ENCODE assay signal across 11 mouse cellular contexts in the genomic region with DNA sequence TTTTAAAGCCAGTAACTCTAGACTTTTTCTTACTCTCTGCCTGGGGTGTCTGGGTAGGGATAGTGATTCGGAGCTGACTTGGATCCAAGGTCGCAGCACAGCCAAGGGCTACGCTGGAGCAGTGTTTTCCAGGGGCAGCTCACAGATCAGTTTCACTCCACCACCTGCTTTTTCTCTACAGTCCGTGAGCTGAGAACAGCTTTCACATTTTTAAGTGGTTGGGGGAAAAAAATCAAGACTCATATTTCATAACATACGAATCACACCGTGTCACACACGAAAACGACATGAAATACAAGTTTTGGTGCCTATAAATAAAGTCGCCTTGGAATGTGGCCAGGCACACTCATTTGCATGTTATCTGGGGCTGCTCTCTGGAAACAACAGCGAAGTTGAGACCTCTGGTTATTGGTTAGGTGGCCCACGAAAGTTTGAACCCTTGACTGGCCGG.
DNase-seq lines count a peak whose midpoint lies in the region; ATAC-seq and TF ChIP-seq lines count a peak whose summit lies in the region.
"Had no signal": no experiment of that assay in that cellular context is flagged by ENCODE, and none has a peak within 500 bp of the region (broad histone marks: within the 10 kb centered on the region; RNA-seq: fewer than 3 reads in every experiment).

No protein-coding gene starts in this region.

- ATAC-seq in heart, postnatal 0 days (ENCODE audit: insufficient read depth, low read depth): peak; percentile 51
- no peak for ATAC-seq in stomach, postnatal 0 days (ENCODE audit: low FRiP score, low TSS enrichment)
- ATAC-seq in megakaryocyte-erythroid progenitor cell, adult 5-6 weeks (replicated peaks; ENCODE audit: low FRiP score, low TSS enrichment, poor library complexity, severe bottlenecking): no peak
- ATAC-seq: hindbrain, postnatal 0 days had no signal

- peaks cover 10% of the 10 kb centered on the region; the same call in 1 of the 2 replicates for H3K4me1 ChIP-seq in heart, postnatal 0 days (ENCODE audit: control insufficient read depth, insufficient read depth)
- peaks cover 2% of the 10 kb centered on the region; the same call in 1 of the 2 replicates for H3K4me1 ChIP-seq in stomach, postnatal 0 days (replicated peaks; ENCODE audit: control insufficient read depth, insufficient read depth)

- H3K9ac ChIP-seq in heart, postnatal 0 days (replicated peaks; ENCODE audit: low read depth, low read length): no peak overlapping the region
- no peak overlapping the region for H3K9ac ChIP-seq in stomach, postnatal 0 days (ENCODE audit: low read length)

- H3K27ac ChIP-seq in heart, postnatal 0 days (ENCODE audit: low read depth): peak overlapping the region; percentile 13
- H3K27ac ChIP-seq in stomach, postnatal 0 days (replicated peaks): no peak overlapping the region
- H3K27ac ChIP-seq: hindbrain, postnatal 0 days; left cerebral cortex, adult 2 months had no signal

- H3K4me2 ChIP-seq in heart, postnatal 0 days (ENCODE audit: low read depth, low read length): peak overlapping the region; percentile 13
- H3K4me2 ChIP-seq in stomach, postnatal 0 days (replicated peaks; ENCODE audit: low read depth): 0 out of 2 replicates have a peak overlapping the region, but pooled peaks have one; percentile 11

- no peak overlapping the region for H3K4me3 ChIP-seq in heart, postnatal 0 days (ENCODE audit: low read depth, low read length)
- no peak overlapping the region for H3K4me3 ChIP-seq in stomach, postnatal 0 days (ENCODE audit: low read depth, low read length)
- H3K4me3 ChIP-seq: left cerebral cortex, adult 2 months had no signal

- DNase-seq in adrenal gland, adult 2 months: peak; percentile 50
- DNase-seq in adrenal gland, adult 8-10 months: no peak
- DNase-seq in right cerebral cortex, postnatal 4 days: peak; percentile 16
- no peak for DNase-seq in right cerebral cortex, postnatal 36 days (ENCODE audit: low spot score in 2 of 2)
- peak; percentile 45 for DNase-seq in heart, postnatal 0 days (ENCODE audit: low spot score)
- DNase-seq in stomach, postnatal 0 days (ENCODE audit: low spot score): no peak
- DNase-seq in MN1 (ENCODE audit: low spot score): no peak
- DNase-seq: lung, postnatal 36 days had no signal

- 15% methylated on average over 12 of the region's 12 CpGs for WGBS in heart, postnatal 0 days
- 39% methylated on average over 12 of the region's 12 CpGs for WGBS in stomach, postnatal 0 days

- H3K27me3 ChIP-seq in heart, postnatal 0 days (ENCODE audit: control insufficient read depth, insufficient read depth, low read length): no peaks in the 10 kb centered on the region
- no peaks in the 10 kb centered on the region for H3K27me3 ChIP-seq in stomach, postnatal 0 days (ENCODE audit: control insufficient read depth, insufficient read depth, low read length)

- no peaks in the 10 kb centered on the region for H3K9me3 ChIP-seq in heart, postnatal 0 days (replicated peaks; ENCODE audit: control insufficient read depth, low read length)
- H3K9me3 ChIP-seq in stomach, postnatal 0 days (ENCODE audit: control insufficient read depth, low read length): no peaks in the 10 kb centered on the region

- no peak for TF ChIP-seq EP300 in heart, postnatal 0 days (IDR thresholded peaks at IDR 0.05; ENCODE audit: low read depth)
- TF ChIP-seq EP300 in stomach, postnatal 0 days (optimal IDR thresholded peaks at IDR 0.05): no peak

- TF ChIP-seq CTCF in heart, postnatal 0 days (IDR thresholded peaks at IDR 0.05; ENCODE audit: low read depth): no peak
- TF ChIP-seq CTCF in stomach, postnatal 0 days (IDR thresholded peaks at IDR 0.05; ENCODE audit: low read depth): no peak

- H3K36me3 ChIP-seq in heart, postnatal 0 days (replicated peaks; ENCODE audit: control insufficient read depth, insufficient read depth, low read length): no peaks in the 10 kb centered on the region
- H3K36me3 ChIP-seq in stomach, postnatal 0 days (ENCODE audit: control insufficient read depth, insufficient read depth, low read length): no peaks in the 10 kb centered on the region

Comparison
In these comparisons a context has a peak if more than half of its experiments do, and no peak if none do; other contexts are left out.
1. DNase-seq: peak in adrenal gland, adult 2 months (single experiment), right cerebral cortex, postnatal 4 days (single experiment) and heart, postnatal 0 days (single experiment); none in adrenal gland, adult 8-10 months (single experiment), right cerebral cortex, postnatal 36 days (0 of 2), stomach, postnatal 0 days (single experiment) and MN1 (single experiment).